Mouse (Mus musculus) heart, embryonic 15.5 days (tissue): ENCODE results near the gene Dock1. TPM values are rescaled to one million over a fixed set of nuclear protein-coding genes. Genes with fewer than 3 reads are reported as not detected.

Experiments used
- ATAC-seq: fragments of 200-750 bp; cut with Nextera tagmentation; replicated peaks from 2 replicates; pipeline ENCODE4 v1.8.0; 2017; ENCODE audit warnings: low read depth, moderate TSS enrichment; ENCODE audit not compliant: insufficient number of reproducible peaks, insufficient read depth, low FRiP score
- H3K27ac ChIP-seq: fragments of 300-500 bp; sonication (generic); 2 replicates; pipeline ENCODE4 v1.5.1; 2015; ENCODE audit warnings: mild to moderate bottlenecking, inconsistent platforms
- H3K27me3 ChIP-seq: fragments of 300-500 bp; sonication (generic); 2 replicates; pipeline ENCODE4 v1.6.1; 2015; ENCODE audit warnings: inconsistent platforms
- H3K36me3 ChIP-seq: fragments of 300-500 bp; sonication (generic); 2 replicates; pipeline ENCODE4 v1.6.1; 2015; ENCODE audit warnings: mild to moderate bottlenecking, inconsistent platforms
- H3K4me1 ChIP-seq: fragments of 300-500 bp; sonication (generic); replicated peaks from 2 replicates; pipeline ENCODE4 v1.6.1; 2015; ENCODE audit warnings: inconsistent platforms
- H3K4me2 ChIP-seq: fragments of 300-500 bp; sonication (generic); 2 replicates; pipeline ENCODE4 v1.6.1; 2015; ENCODE audit warnings: inconsistent platforms, mild to moderate bottlenecking, moderate library complexity
- H3K4me3 ChIP-seq: fragments of 300-500 bp; sonication (generic); 2 replicates; pipeline ENCODE4 v1.5.1; 2015; ENCODE audit warnings: mild to moderate bottlenecking, inconsistent platforms
- H3K9ac ChIP-seq: fragments of 300-500 bp; sonication (generic); 2 replicates; pipeline ENCODE4 v1.6.1; 2015; ENCODE audit warnings: mild to moderate bottlenecking, inconsistent platforms
- H3K9me3 ChIP-seq: fragments of 300-500 bp; sonication (generic); replicated peaks from 2 replicates; pipeline ENCODE4 v1.6.1; 2016; ENCODE audit warnings: inconsistent platforms
- WGBS: fragments of 180-500 bp; shearing (Covaris S2); methylation state at CpG from one replicate; pipeline ENCODE4 v1.1.7; 2015; ENCODE audit warnings: mixed read lengths; 5-methylcytosine and 5-hydroxymethylcytosine counted together
- polyA plus RNA-seq: library from polyadenylated mRNA; unstranded; fragments of >200 nt; fragmentation: Nextera tagmentation; extraction: Ambion mirVana; gene quantifications from 2 replicates; pipeline ENCODE4 v1.2.1, GENCODE M21; 2015

Gene Dock1
- polyA plus RNA-seq, 1 experiment from 2014 or later, result 18.3 TPM

DNA sequence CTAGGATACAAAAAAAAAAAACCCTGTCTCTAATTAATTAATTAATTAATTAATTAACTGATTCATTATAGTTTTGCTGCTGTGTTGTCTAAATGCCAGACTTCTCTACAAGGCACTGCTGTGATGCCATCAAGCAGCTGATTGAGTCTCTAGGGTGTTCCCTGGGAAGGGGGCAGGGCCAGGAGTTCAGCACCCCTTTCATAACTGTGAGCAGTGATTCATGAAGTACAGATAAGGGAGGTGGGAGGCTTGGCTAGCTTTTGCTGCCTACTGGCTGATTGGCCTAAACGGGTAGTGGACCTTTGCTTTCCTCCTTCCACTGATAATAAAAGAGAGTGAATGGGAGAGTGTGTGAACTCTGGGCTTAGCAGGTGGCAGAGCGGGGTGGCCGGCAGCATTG, 389.1 kb downstream of the Dock1 start:
- Histone ChIP-seq H3K36me3 (peaks cover 11% of the 10 kb centered on the region; the same call in 1 of the 2 replicates), H3K4me2 (no peak overlapping the region), H3K9ac (no peak overlapping the region), H3K4me3 (no peak overlapping the region), H3K4me1 (peaks cover 5% of the 10 kb centered on the region; the same call in 1 of the 2 replicates), H3K27ac (no peak overlapping the region), H3K27me3 (no peaks in the 10 kb centered on the region), H3K9me3 (no peaks in the 10 kb centered on the region)
- 57% methylated on average over 3 of the region's 3 CpGs for WGBS
- no peak for ATAC-seq

GRCm38 (mm10) chr7:135063886-135064285, 393.4 kb downstream of the Dock1 start:
- 84% methylated on average over 5 of the region's 5 CpGs for WGBS
- H3K4me2 ChIP-seq, result no peak overlapping the region
- ATAC-seq, result no peak

GRCm38 (mm10) chr7:135065301-135065700, 394.8 kb downstream of the Dock1 start:
- Histone ChIP-seq H3K27ac (no peak overlapping the region), H3K36me3 (peaks cover 5% of the 10 kb centered on the region; the same call in 1 of the 2 replicates), H3K27me3 (no peaks in the 10 kb centered on the region), H3K9me3 (no peaks in the 10 kb centered on the region), H3K4me2 (no peak overlapping the region), H3K4me1 (no peaks in the 10 kb centered on the region), H3K9ac (no peak overlapping the region), H3K4me3 (no peak overlapping the region)
- ATAC-seq, result no peak
- 77% methylated on average over 5 of the region's 5 CpGs for WGBS

More at GRCm38 (mm10) chr7:135063886-135064285, 393.4 kb downstream of the Dock1 start:
- H3K4me1 ChIP-seq, result no peaks in the 10 kb centered on the region
- H3K27me3 ChIP-seq, result no peaks in the 10 kb centered on the region
- peaks cover 11% of the 10 kb centered on the region; the same call in 1 of the 2 replicates for H3K36me3 ChIP-seq
- H3K9ac ChIP-seq, result no peak overlapping the region
- no peak overlapping the region for H3K4me3 ChIP-seq
- H3K9me3 ChIP-seq, result no peaks in the 10 kb centered on the region
- no peak overlapping the region for H3K27ac ChIP-seq

- Histone ChIP-seq H3K4me3 (no peak overlapping the region), H3K27ac (no peak overlapping the region), H3K4me1 (no peaks in the 10 kb centered on the region), H3K9ac (no peak overlapping the region), H3K36me3 (no peaks in the 10 kb centered on the region), H3K9me3 (no peaks in the 10 kb centered on the region), H3K27me3 (no peaks in the 10 kb centered on the region), H3K4me2 (no peak overlapping the region)
- 78% methylated on average over 3 of the region's 3 CpGs for WGBS
- no peak for ATAC-seq
These were observed 398.4 kb downstream of the Dock1 start for GRCm38 (mm10) chr7:135068887-135069286.

DNA sequence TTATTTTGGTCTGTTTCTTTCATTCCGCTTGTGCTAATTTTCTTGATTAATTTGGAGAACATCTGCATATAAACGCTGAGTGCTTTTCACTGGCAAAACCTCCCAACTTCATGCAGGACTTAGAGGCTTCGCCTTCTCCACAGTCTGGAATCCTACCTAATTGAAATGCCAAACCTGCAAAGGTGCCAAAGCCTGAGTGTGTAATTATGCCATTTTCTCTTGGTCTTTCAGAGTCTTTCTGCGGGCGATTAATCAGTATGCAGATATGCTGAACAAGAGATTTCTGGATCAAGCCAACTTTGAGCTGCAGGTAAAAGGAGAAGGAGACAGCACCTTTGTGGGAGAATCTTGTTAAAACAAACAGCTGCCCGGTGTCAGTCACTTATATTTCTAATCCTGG, 406.4 kb downstream of the Dock1 start:
- no peak overlapping the region for H3K27ac ChIP-seq
- 88% methylated on average over 6 of the region's 6 CpGs for WGBS
- ATAC-seq, result no peak
- H3K4me2 ChIP-seq, result no peak overlapping the region
- no peak overlapping the region for H3K4me3 ChIP-seq
- no peak overlapping the region for H3K9ac ChIP-seq
- H3K27me3 ChIP-seq, result no peaks in the 10 kb centered on the region
- H3K36me3 ChIP-seq, result no peaks in the 10 kb centered on the region
- no peaks in the 10 kb centered on the region for H3K9me3 ChIP-seq
- H3K4me1 ChIP-seq, result no peaks in the 10 kb centered on the region

GRCm38 (mm10) chr7:135077340-135077739, 406.9 kb downstream of the Dock1 start:
- Histone ChIP-seq H3K36me3 (no peaks in the 10 kb centered on the region), H3K27ac (no peak overlapping the region), H3K9ac (no peak overlapping the region), H3K9me3 (no peaks in the 10 kb centered on the region), H3K4me2 (no peak overlapping the region), H3K4me1 (no peaks in the 10 kb centered on the region), H3K4me3 (no peak overlapping the region), H3K27me3 (no peaks in the 10 kb centered on the region)
- 75% methylated on average over 6 of the region's 6 CpGs for WGBS
- ATAC-seq, result no peak

- no peaks in the 10 kb centered on the region for H3K4me1 ChIP-seq
- no peaks in the 10 kb centered on the region for H3K9me3 ChIP-seq
- WGBS, result 70% methylated on average over 10 of the region's 10 CpGs
- no peak overlapping the region for H3K4me3 ChIP-seq
- H3K4me2 ChIP-seq, result no peak overlapping the region
- no peaks in the 10 kb centered on the region for H3K27me3 ChIP-seq
- no peak overlapping the region for H3K9ac ChIP-seq
- H3K27ac ChIP-seq, result no peak overlapping the region
- no peaks in the 10 kb centered on the region for H3K36me3 ChIP-seq
- ATAC-seq, result no peak
These were observed 407.4 kb downstream of the Dock1 start for GRCm38 (mm10) chr7:135077806-135078205.

- Histone ChIP-seq H3K27ac (no peak overlapping the region), H3K4me3 (no peak overlapping the region), H3K27me3 (no peaks in the 10 kb centered on the region), H3K36me3 (no peaks in the 10 kb centered on the region), H3K4me2 (no peak overlapping the region), H3K9me3 (no peaks in the 10 kb centered on the region), H3K4me1 (peaks cover 12% of the 10 kb centered on the region; the same call in 1 of the 2 replicates), H3K9ac (no peak overlapping the region)
- no peak for ATAC-seq
- 82% methylated on average over 8 of the region's 8 CpGs for WGBS
These were observed 413.0 kb downstream of the Dock1 start for GRCm38 (mm10) chr7:135083421-135083820.

DNA sequence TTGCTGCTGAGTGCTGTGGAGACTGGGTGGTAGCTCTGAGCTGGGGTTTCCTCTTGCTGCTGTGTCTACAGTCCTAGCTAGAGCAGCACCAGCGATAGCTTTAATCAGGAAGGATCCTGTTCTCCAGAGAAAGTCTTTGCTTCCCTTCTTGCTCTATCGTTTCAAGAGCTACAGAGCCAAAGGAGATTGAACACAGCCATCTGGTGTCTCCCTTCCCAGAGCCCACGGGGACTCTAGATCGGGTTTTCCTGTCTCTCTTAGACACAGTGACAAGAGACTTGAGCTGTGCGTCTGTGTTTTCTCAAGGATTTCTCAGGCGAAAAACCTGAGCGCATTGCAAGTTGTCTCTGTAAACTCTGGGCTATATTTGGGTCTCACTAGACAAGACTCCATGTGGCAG, 413.6 kb downstream of the Dock1 start:
- no peak overlapping the region for H3K27ac ChIP-seq
- H3K36me3 ChIP-seq, result no peaks in the 10 kb centered on the region
- no peaks in the 10 kb centered on the region for H3K9me3 ChIP-seq
- ATAC-seq, result no peak
- H3K4me3 ChIP-seq, result no peak overlapping the region
- H3K4me1 ChIP-seq, result peaks cover 12% of the 10 kb centered on the region; the same call in 1 of the 2 replicates
- H3K9ac ChIP-seq, result no peak overlapping the region
- WGBS, result 35% methylated on average over 7 of the region's 7 CpGs
- H3K4me2 ChIP-seq, result no peak overlapping the region
- no peaks in the 10 kb centered on the region for H3K27me3 ChIP-seq

DNA sequence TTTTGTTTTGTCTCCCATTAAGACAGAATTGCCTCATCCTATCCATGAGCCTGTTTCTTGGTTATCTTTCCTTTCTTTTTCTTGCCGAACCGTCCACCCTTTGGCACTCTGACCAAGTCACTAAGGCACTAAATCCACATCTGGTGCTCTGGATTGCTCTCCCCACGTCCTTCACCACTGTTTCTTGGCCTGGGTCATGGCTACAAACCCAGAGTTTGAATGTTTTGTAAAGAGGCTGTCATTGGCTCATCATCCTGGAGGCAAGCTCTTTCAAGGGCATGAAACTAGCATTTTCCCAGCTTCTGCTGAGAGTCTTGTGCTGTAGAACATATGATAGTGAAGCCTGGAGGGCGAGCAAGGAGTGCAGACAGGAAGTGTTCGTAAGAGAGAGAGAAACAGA, 416.1 kb downstream of the Dock1 start:
- WGBS, result 82% methylated on average over 5 of the region's 5 CpGs
- Histone ChIP-seq H3K4me1 (peaks cover 12% of the 10 kb centered on the region; the same call in 1 of the 2 replicates), H3K36me3 (no peaks in the 10 kb centered on the region), H3K27ac (no peak overlapping the region), H3K4me2 (no peak overlapping the region), H3K9ac (no peak overlapping the region), H3K4me3 (no peak overlapping the region), H3K9me3 (no peaks in the 10 kb centered on the region), H3K27me3 (no peaks in the 10 kb centered on the region)
- no peak for ATAC-seq

DNA sequence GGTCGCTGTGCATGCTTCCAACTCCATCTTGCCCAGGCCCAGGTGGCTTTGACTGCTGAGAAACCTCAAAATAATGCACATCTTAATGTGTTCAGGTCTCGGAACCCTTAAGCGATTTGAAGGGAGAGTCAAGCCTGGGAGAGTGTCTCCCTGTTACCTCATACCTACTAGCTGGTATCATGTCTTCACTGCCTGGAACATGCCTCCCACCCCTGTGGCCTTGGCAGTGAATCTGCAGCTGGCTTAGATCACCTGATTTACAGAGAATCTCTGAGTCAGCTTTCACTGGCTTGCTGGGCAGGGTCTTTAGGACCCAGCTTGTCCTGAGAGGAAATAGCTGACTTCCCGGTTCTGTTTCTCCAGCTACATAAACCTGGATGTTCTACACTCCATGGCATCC, 419.2 kb downstream of the Dock1 start:
- Histone ChIP-seq H3K4me1 (peaks cover 6% of the 10 kb centered on the region; the same call in 1 of the 2 replicates), H3K9me3 (no peaks in the 10 kb centered on the region), H3K4me2 (no peak overlapping the region), H3K36me3 (no peaks in the 10 kb centered on the region), H3K27ac (no peak overlapping the region), H3K4me3 (no peak overlapping the region), H3K27me3 (no peaks in the 10 kb centered on the region), H3K9ac (no peak overlapping the region)
- 85% methylated on average over 4 of the region's 4 CpGs for WGBS
- no peak for ATAC-seq

GRCm38 (mm10) chr7:135093851-135094250, 423.4 kb downstream of the Dock1 start:
- H3K4me1 ChIP-seq, result 0 out of 2 replicates have a peak, but pooled peaks cover 3% of the 10 kb centered on the region
- H3K9me3 ChIP-seq, result no peaks in the 10 kb centered on the region
- H3K4me3 ChIP-seq, result no peak overlapping the region
- H3K9ac ChIP-seq, result no peak overlapping the region
- no peak overlapping the region for H3K27ac ChIP-seq
- no peaks in the 10 kb centered on the region for H3K36me3 ChIP-seq
- H3K4me2 ChIP-seq, result no peak overlapping the region
- no peak for ATAC-seq
- no peaks in the 10 kb centered on the region for H3K27me3 ChIP-seq
- 55% methylated on average over 2 of the region's 2 CpGs for WGBS
